Comparison of ENCODE assay signal across 8 mouse cellular contexts in genomic region chr9:98645750-98646149, GRCm38 (mm10). TPM values are rescaled to one million over a fixed set of nuclear protein-coding genes. Genes with fewer than 3 reads are reported as not detected.
A peak's percentile ranks its signal among the peaks of the same experiment; 100 is the strongest.
DNase-seq lines count a peak whose midpoint lies in the region; ATAC-seq and TF ChIP-seq lines count a peak whose summit lies in the region.

No protein-coding gene starts in this region.

- peak; percentile 97 for ATAC-seq in frontal cortex, adult (ENCODE audit: low TSS enrichment)
- peak; percentile 61; the same call in 1 of the 2 replicates for ATAC-seq in intestine, embryonic 15.5 days
- peak; percentile 63; the same call in 1 of the 2 replicates for ATAC-seq in midbrain, embryonic 13.5 days
- ATAC-seq in stomach, embryonic 16.5 days (ENCODE audit: insufficient read depth, low FRiP score) = 0 out of 2 replicates have a peak, but pooled peaks have one; percentile 57

- 15% methylated on average over 4 of the region's 4 CpGs for WGBS in heart, adult 2 months
- 19% methylated on average over 4 of the region's 4 CpGs for WGBS in intestine, embryonic 15.5 days
- 32% methylated on average over 4 of the region's 4 CpGs for WGBS in midbrain, embryonic 13.5 days
- WGBS in stomach, embryonic 16.5 days = 22% methylated on average over 4 of the region's 4 CpGs

- no peaks in the 10 kb centered on the region for H3K36me3 ChIP-seq in heart, adult 2 months (ENCODE audit: control insufficient read depth, insufficient read depth, low read length)
- no peaks in the 10 kb centered on the region for H3K36me3 ChIP-seq in intestine, embryonic 15.5 days
- no peaks in the 10 kb centered on the region for H3K36me3 ChIP-seq in midbrain, embryonic 13.5 days
- H3K36me3 ChIP-seq in stomach, embryonic 16.5 days (ENCODE audit: control insufficient read depth, insufficient read depth, low read length) = no peaks in the 10 kb centered on the region

- no peak overlapping the region for H3K9ac ChIP-seq in heart, adult 2 months (ENCODE audit: low read depth, low read length)
- H3K9ac ChIP-seq in intestine, embryonic 15.5 days = no peak overlapping the region
- no peak overlapping the region for H3K9ac ChIP-seq in midbrain, embryonic 13.5 days (replicated peaks)
- no peak overlapping the region for H3K9ac ChIP-seq in stomach, embryonic 16.5 days (ENCODE audit: low read length)

- no peak overlapping the region for H3K4me2 ChIP-seq in intestine, embryonic 15.5 days (replicated peaks)
- no peak overlapping the region for H3K4me2 ChIP-seq in midbrain, embryonic 13.5 days (replicated peaks)
- H3K4me2 ChIP-seq in stomach, embryonic 16.5 days (ENCODE audit: low read depth, low read length) = no peak overlapping the region

- H3K79me2 ChIP-seq in heart, adult 2 months (replicated peaks; ENCODE audit: control insufficient read depth, insufficient read depth, low read length) = no peaks in the 10 kb centered on the region

- DNase-seq in heart, adult 2 months = peak; percentile 55 to 67
- no peak for DNase-seq in heart, adult 11 months
- peak; percentile 18 for DNase-seq in cerebellum, adult 8-10 months
- DNase-seq in left cerebral cortex, adult 8-10 months (ENCODE audit: low spot score in 2 of 2) = peak; percentile 21 to 31

- H3K27me3 ChIP-seq in heart, adult 2 months (ENCODE audit: control insufficient read depth, insufficient read depth, low read length) = no peaks in the 10 kb centered on the region
- H3K27me3 ChIP-seq in intestine, embryonic 15.5 days (replicated peaks) = no peaks in the 10 kb centered on the region
- no peaks in the 10 kb centered on the region for H3K27me3 ChIP-seq in midbrain, embryonic 13.5 days
- no peaks in the 10 kb centered on the region; the same call in 1 of the 2 replicates for H3K27me3 ChIP-seq in stomach, embryonic 16.5 days (ENCODE audit: control insufficient read depth, insufficient read depth, low read length)

- no peaks in the 10 kb centered on the region for H3K4me1 ChIP-seq in heart, adult 2 months (ENCODE audit: control insufficient read depth, insufficient read depth, low read length)
- H3K4me1 ChIP-seq in intestine, embryonic 15.5 days (replicated peaks) = no peaks in the 10 kb centered on the region
- H3K4me1 ChIP-seq in midbrain, embryonic 13.5 days (replicated peaks) = no peaks in the 10 kb centered on the region
- H3K4me1 ChIP-seq in stomach, embryonic 16.5 days (ENCODE audit: control insufficient read depth, insufficient read depth, low read length) = no peaks in the 10 kb centered on the region

- intact Hi-C loops in heart, adult 2 months (cut with DNase I) = loop anchor here (1.0 kb wide), 1 partner anchor 164 kb away; no protein-coding TSS in a partner anchor

- no peak overlapping the region for H3K27ac ChIP-seq in heart, adult 2 months
- H3K27ac ChIP-seq in intestine, embryonic 15.5 days = no peak overlapping the region
- H3K27ac ChIP-seq in midbrain, embryonic 13.5 days = no peak overlapping the region
- H3K27ac ChIP-seq in stomach, embryonic 16.5 days (ENCODE audit: low read length) = no peak overlapping the region

- no peaks in the 10 kb centered on the region for H3K9me3 ChIP-seq in intestine, embryonic 15.5 days
- H3K9me3 ChIP-seq in midbrain, embryonic 13.5 days = no peaks in the 10 kb centered on the region
- H3K9me3 ChIP-seq in stomach, embryonic 16.5 days (replicated peaks; ENCODE audit: control insufficient read depth, low read length) = no peaks in the 10 kb centered on the region

- TF ChIP-seq POLR2A in heart, adult 2 months (IDR thresholded peaks at IDR 0.05; ENCODE audit: insufficient read depth, low read depth, low read length) = no peak

- TF ChIP-seq EP300 in heart, adult 2 months (IDR thresholded peaks at IDR 0.05; ENCODE audit: insufficient read depth, low read depth, low read length) = no peak

- peak; percentile 84 for TF ChIP-seq CTCF in heart, adult 2 months (IDR thresholded peaks at IDR 0.05)

- no peak overlapping the region for H3K4me3 ChIP-seq in heart, adult 2 months
- no peak overlapping the region for H3K4me3 ChIP-seq in intestine, embryonic 15.5 days (replicated peaks)
- no peak overlapping the region for H3K4me3 ChIP-seq in midbrain, embryonic 13.5 days (replicated peaks)
- no peak overlapping the region for H3K4me3 ChIP-seq in stomach, embryonic 16.5 days (replicated peaks; ENCODE audit: low read length)

RNA-seq across cellular contexts. Expression of gene Mrps22, which starts 44.3 kb away (rescaled TPM):
- 10 to 100 TPM; 28.7 to 33.3 TPM for total RNA-seq in heart, adult 2 months (2021)
- 13.6 and 19.4 TPM in 2 replicates for polyA plus RNA-seq in heart, adult 2 months (2012; rRNA removed)
- 67.2 and 71.2 TPM in 2 replicates for polyA plus RNA-seq in intestine, embryonic 15.5 days (2015; fragmentation: Nextera tagmentation; extraction: Ambion mirVana)
- total RNA-seq in left cerebral cortex, adult 8-10 months (2022) = 10 to 100 TPM; 26.0 to 31.8 (median 27.5) TPM
- polyA plus RNA-seq in midbrain, embryonic 13.5 days (2015; fragmentation: Nextera tagmentation; extraction: Ambion mirVana) = 57.9 and 59.3 TPM in 2 replicates
- 50.9 and 52.0 TPM in 2 replicates for polyA plus RNA-seq in stomach, embryonic 16.5 days (2015; fragmentation: Nextera tagmentation; extraction: Ambion mirVana)
